Mouse (Mus musculus): ENCODE measurements around the gene Dmac1.
"Not testable (repeated sequence)": the region's sequence is repeated elsewhere in the genome, so short reads cannot be mapped to it uniquely, and the experiment has no call there.

Dmac1 gene

GRCm38 (mm10) chr4:75278197-75279175, at the start of gene Dmac1:
Gene Dmac1, minus strand, starts transcription at chr4:75278305.
- DNase-seq (ENCODE audit: low read depth, low spot score) = peak; percentile 77

- DNase-seq (ENCODE audit: low read depth, low spot score) = no peak
Measured at GRCm38 (mm10) chr4:75315431-75315830, 37.3 kb upstream of the Dmac1 start.

GRCm38 (mm10) chr4:75315007-75315406, 36.9 kb upstream of the Dmac1 start:
- no peak for DNase-seq (ENCODE audit: low read depth, low spot score)

GRCm38 (mm10) chr4:75311918-75312317, 33.8 kb upstream of the Dmac1 start:
- DNase-seq (ENCODE audit: low read depth, low spot score) = no peak

GRCm38 (mm10) chr4:75311305-75311704, 33.2 kb upstream of the Dmac1 start:
- no peak for DNase-seq (ENCODE audit: low read depth, low spot score)

GRCm38 (mm10) chr4:75300205-75300972, 22.3 kb upstream of the Dmac1 start:
- DNase-seq (ENCODE audit: low read depth, low spot score) = no peak

GRCm38 (mm10) chr4:75292315-75292714, 14.2 kb upstream of the Dmac1 start:
- DNase-seq (ENCODE audit: low read depth, low spot score) = no peak

- no peak for DNase-seq (ENCODE audit: low read depth, low spot score)
Measured at GRCm38 (mm10) chr4:75291142-75291541, 13.0 kb upstream of the Dmac1 start.

GRCm38 (mm10) chr4:75277467-75278196, 473 bp downstream of the Dmac1 start:
- DNase-seq (ENCODE audit: low read depth, low spot score) = no peak

- no peak for DNase-seq (ENCODE audit: low read depth, low spot score)
Measured at GRCm38 (mm10) chr4:75275737-75276136, 2.4 kb downstream of the Dmac1 start.

GRCm38 (mm10) chr4:75267866-75268265, 10.2 kb downstream of the Dmac1 start:
- no peak for DNase-seq (ENCODE audit: low read depth, low spot score)

GRCm38 (mm10) chr4:75266773-75267550, 11.1 kb downstream of the Dmac1 start:
- DNase-seq (ENCODE audit: low read depth, low spot score) = no peak

- no peak for DNase-seq (ENCODE audit: low read depth, low spot score)
Measured at GRCm38 (mm10) chr4:75264219-75264618, 13.9 kb downstream of the Dmac1 start.

- DNase-seq (ENCODE audit: low read depth, low spot score) = no peak
Measured at GRCm38 (mm10) chr4:75263556-75264129, 14.5 kb downstream of the Dmac1 start.

GRCm38 (mm10) chr4:75262423-75262822, 15.7 kb downstream of the Dmac1 start:
- DNase-seq (ENCODE audit: low read depth, low spot score) = no peak

GRCm38 (mm10) chr4:75260156-75260555, 17.9 kb downstream of the Dmac1 start:
- DNase-seq (ENCODE audit: low read depth, low spot score) = no peak

- no peak for DNase-seq (ENCODE audit: low read depth, low spot score)
Measured at GRCm38 (mm10) chr4:75259447-75259846, 18.7 kb downstream of the Dmac1 start.

GRCm38 (mm10) chr4:75234602-75235001, 43.5 kb downstream of the Dmac1 start:
- not testable (repeated sequence) for DNase-seq (ENCODE audit: low read depth, low spot score)

Measured in brain, embryonic 18.5 days (tissue).